Mouse (Mus musculus) heart, adult 2 months (tissue): ENCODE measurements at regions not wholly inside any gene's neighbourhood (a gene's known extent, or its start where the extent isn't known, plus 50 kb on each side); places are given as distances from the start of the nearest gene placed in this dataset.

Experiments used
- DNase-seq, 2 experiments: peaks; one replicate each; pipeline ENCODE4 v3.0.0; 2021
- H3K27ac ChIP-seq: fragments of 200-600 bp; 2 replicates; pipeline ENCODE4 v1.8.1; 2022
- H3K27me3 ChIP-seq: fragments of 200-500 bp; 2 replicates; pipeline ENCODE4 v1.6.1; 2012; ENCODE audit warnings: mild to moderate bottlenecking, low read length, inconsistent platforms, mixed read lengths; ENCODE audit not compliant: control insufficient read depth, insufficient read depth
- H3K36me3 ChIP-seq: fragments of 200-500 bp; 2 replicates; pipeline ENCODE4 v1.6.1; 2012; ENCODE audit warnings: low read length, inconsistent platforms; ENCODE audit not compliant: control insufficient read depth, insufficient read depth
- H3K4me1 ChIP-seq: fragments of 200-500 bp; 2 replicates; pipeline ENCODE4 v1.6.1; 2011; ENCODE audit warnings: low read length; ENCODE audit not compliant: control insufficient read depth, insufficient read depth
- H3K4me3 ChIP-seq: fragments of 200-600 bp; 2 replicates; pipeline ENCODE4 v1.8.1; 2022
- H3K79me2 ChIP-seq: fragments of 200-500 bp; replicated peaks from 2 replicates; pipeline ENCODE4 v1.6.1; 2012; ENCODE audit warnings: mild to moderate bottlenecking, inconsistent platforms, low read length, moderate library complexity, mixed read lengths; ENCODE audit not compliant: control insufficient read depth, insufficient read depth
- H3K9ac ChIP-seq: fragments of 200-500 bp; 2 replicates; pipeline ENCODE4 v1.6.1; 2012; ENCODE audit warnings: low read depth, mild to moderate bottlenecking, control low read depth, inconsistent platforms, low read length, mixed read lengths
- CTCF ChIP-seq: fragments of 200-600 bp; IDR thresholded peaks from 2 replicates; pipeline ENCODE4 v1.8.1; 2022; ENCODE audit warnings: antibody characterized with exemption, mild to moderate bottlenecking, moderate library complexity
- EP300 ChIP-seq: fragments of 200-500 bp; IDR thresholded peaks from 2 replicates; pipeline ENCODE4 v1.6.1; 2011; ENCODE audit warnings: low read depth, low read length, control low read depth; ENCODE audit not compliant: insufficient read depth
- POLR2A ChIP-seq: fragments of 200-500 bp; IDR thresholded peaks from 2 replicates; pipeline ENCODE4 v1.6.1; 2011; ENCODE audit warnings: mild to moderate bottlenecking, low read depth, low read length, control low read depth; ENCODE audit not compliant: insufficient read depth
- WGBS: fragments of 180-500 bp; shearing (Covaris S2); methylation state at CpG from one replicate; pipeline ENCODE4 v1.1.7; 2018; 5-methylcytosine and 5-hydroxymethylcytosine counted together
- intact Hi-C: fragments of 180-260 bp; cut with DNase I; formaldehyde crosslinking; loops from one replicate; pipeline ENCODE4 v1.15.1; 2025

GRCm38 (mm10) chr13:82264236-82264635 lies 481.4 kb downstream of the Cetn3 start:
- Histone ChIP-seq H3K79me2 (no peaks in the 10 kb centered on the region), H3K9ac (no peak overlapping the region), H3K36me3 (peaks cover 5% of the 10 kb centered on the region), H3K27ac (peak overlapping the region; percentile 40), H3K4me1 (peaks cover 1% of the 10 kb centered on the region), H3K27me3 (no peaks in the 10 kb centered on the region), H3K4me3 (no peak overlapping the region)
- intact Hi-C loops, result no loop called here
- WGBS, result 52% methylated on average over 2 of the region's 2 CpGs
- TF ChIP-seq POLR2A (no peak), CTCF (no peak), EP300 (no peak)
- DNase-seq, result no peak

GRCm38 (mm10) chr13:82265170-82265569 lies 482.3 kb downstream of the Cetn3 start:
- 70% methylated on average over 3 of the region's 3 CpGs for WGBS
- H3K27me3 ChIP-seq, result no peaks in the 10 kb centered on the region
- no peak for TF ChIP-seq CTCF
- TF ChIP-seq POLR2A, result no peak
- TF ChIP-seq EP300, result no peak
- H3K4me1 ChIP-seq, result peaks cover 1% of the 10 kb centered on the region
- intact Hi-C loops, result no loop called here
- H3K79me2 ChIP-seq, result no peaks in the 10 kb centered on the region
- DNase-seq, result no peak
- H3K27ac ChIP-seq, result peak overlapping the region; percentile 36; the same call in 1 of the 2 replicates
- H3K36me3 ChIP-seq, result peaks cover 5% of the 10 kb centered on the region
- no peak overlapping the region for H3K9ac ChIP-seq
- H3K4me3 ChIP-seq, result no peak overlapping the region

DNA sequence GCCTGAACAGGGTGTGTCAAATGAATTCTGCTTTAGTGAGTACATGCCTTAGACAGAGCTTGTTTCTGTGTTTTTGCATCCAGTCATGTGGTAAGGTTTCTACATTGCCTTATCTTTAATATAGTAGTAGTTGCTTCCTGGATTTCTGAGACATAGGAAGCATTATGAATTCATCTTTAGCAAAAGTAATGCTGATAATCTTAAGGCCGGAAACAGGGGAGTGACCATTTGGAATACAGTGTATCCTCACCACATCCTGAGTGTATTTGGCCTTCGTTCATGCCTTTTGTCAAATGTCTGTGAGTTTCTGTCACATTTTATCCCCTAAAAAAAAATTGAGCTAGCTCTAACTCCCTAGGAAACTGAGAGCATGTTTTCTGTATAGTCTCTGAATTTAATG lies 482.9 kb downstream of the Cetn3 start:
- Histone ChIP-seq H3K4me3 (no peak overlapping the region), H3K27me3 (no peaks in the 10 kb centered on the region), H3K9ac (no peak overlapping the region), H3K27ac (no peak overlapping the region; the same call in 1 of the 2 replicates), H3K79me2 (no peaks in the 10 kb centered on the region), H3K4me1 (peaks cover 1% of the 10 kb centered on the region), H3K36me3 (peaks cover 5% of the 10 kb centered on the region)
- no peak for TF ChIP-seq CTCF
- no peak for TF ChIP-seq EP300
- TF ChIP-seq POLR2A, result no peak
- DNase-seq, result no peak
- WGBS, result 41% methylated on average over 2 of the region's 2 CpGs
- intact Hi-C loops, result no loop called here

DNA sequence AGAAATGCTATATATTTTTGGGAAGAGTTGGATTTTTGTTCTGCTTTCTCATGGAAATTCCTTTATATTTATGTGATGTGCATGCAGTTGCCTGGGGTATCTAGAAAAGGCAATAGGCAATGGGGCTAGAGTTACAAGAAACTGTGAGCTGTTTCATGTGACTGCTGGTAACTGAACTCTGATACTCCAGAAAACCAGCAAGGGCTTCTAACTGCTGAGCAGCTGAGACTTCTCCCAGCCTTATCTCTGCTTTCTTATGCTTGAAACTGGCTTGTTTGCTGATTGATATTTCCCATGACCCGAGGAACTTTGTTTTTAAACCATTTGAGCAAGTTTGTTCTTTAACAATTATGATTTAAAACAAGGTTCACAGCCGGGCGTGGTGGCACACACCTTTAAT lies 491.9 kb downstream of the Cetn3 start:
- Histone ChIP-seq H3K79me2 (no peaks in the 10 kb centered on the region), H3K4me1 (no peaks in the 10 kb centered on the region; the same call in 1 of the 2 replicates), H3K36me3 (no peaks in the 10 kb centered on the region), H3K9ac (no peak overlapping the region), H3K27ac (no peak overlapping the region), H3K27me3 (no peaks in the 10 kb centered on the region), H3K4me3 (no peak overlapping the region)
- 56% methylated on average over 3 of the region's 3 CpGs for WGBS
- no peak for DNase-seq
- TF ChIP-seq POLR2A (no peak), EP300 (no peak), CTCF (no peak)
- intact Hi-C loops, result no loop called here

- H3K79me2 ChIP-seq, result no peaks in the 10 kb centered on the region
- no peaks in the 10 kb centered on the region for H3K36me3 ChIP-seq
- H3K27me3 ChIP-seq, result no peaks in the 10 kb centered on the region
- intact Hi-C loops, result no loop called here
- no peak overlapping the region for H3K27ac ChIP-seq
- H3K4me1 ChIP-seq, result no peaks in the 10 kb centered on the region; the same call in 1 of the 2 replicates
- TF ChIP-seq POLR2A, result no peak
- DNase-seq, result no peak
- no peak overlapping the region for H3K4me3 ChIP-seq
- WGBS, result 64% methylated on average over 3 of the region's 3 CpGs
- no peak overlapping the region for H3K9ac ChIP-seq
Measured at GRCm38 (mm10) chr13:82276001-82276400, 493.1 kb downstream of the Cetn3 start.

DNA sequence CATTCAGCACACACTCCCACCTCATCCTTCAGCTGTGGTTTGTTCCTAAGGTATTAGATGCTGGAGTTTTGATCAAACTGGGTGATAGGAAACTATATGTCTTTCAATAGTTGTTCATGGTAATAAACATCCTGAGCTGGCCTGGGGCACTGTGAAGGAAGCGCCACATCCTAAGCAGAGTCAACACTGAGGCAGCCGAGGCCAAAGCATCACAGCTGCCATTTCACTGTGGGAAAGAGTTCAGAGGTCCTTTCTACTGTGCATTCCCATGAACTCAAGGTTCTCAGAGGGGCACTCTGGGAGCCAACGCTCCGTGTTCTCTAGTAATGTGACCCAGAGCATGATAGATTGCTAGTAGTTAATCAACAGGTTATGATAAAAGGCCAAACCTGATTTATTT lies 497.9 kb downstream of the Cetn3 start:
- H3K4me3 ChIP-seq, result no peak overlapping the region
- intact Hi-C loops, result no loop called here
- no peak overlapping the region for H3K9ac ChIP-seq
- H3K79me2 ChIP-seq, result no peaks in the 10 kb centered on the region
- H3K27me3 ChIP-seq, result no peaks in the 10 kb centered on the region
- no peak for DNase-seq
- 74% methylated on average over 4 of the region's 4 CpGs for WGBS
- no peak overlapping the region; the same call in 1 of the 2 replicates for H3K27ac ChIP-seq
- TF ChIP-seq POLR2A (no peak), CTCF (no peak), EP300 (no peak)
- no peaks in the 10 kb centered on the region; the same call in 1 of the 2 replicates for H3K4me1 ChIP-seq
- H3K36me3 ChIP-seq, result no peaks in the 10 kb centered on the region

DNA sequence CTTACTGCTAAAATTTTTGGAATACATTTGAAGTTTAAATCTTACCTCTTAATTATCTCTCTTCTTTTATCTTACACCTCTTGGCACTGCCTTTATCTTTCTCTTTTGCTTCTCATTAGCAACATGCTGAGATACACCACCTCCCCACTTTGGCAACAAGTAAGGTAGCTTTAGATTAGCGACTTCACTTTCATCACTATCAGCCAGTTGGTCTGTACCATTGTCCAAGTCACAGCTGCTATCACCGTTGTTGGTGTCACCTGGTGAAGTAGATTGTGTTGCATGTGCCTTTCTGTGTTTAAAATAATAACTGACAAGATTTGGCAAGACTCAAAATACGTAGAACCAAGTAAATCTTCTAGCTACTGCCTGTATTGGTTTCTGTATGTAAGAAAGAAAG lies 513.0 kb downstream of the Cetn3 start:
- Histone ChIP-seq H3K27me3 (no peaks in the 10 kb centered on the region), H3K27ac (no peak overlapping the region), H3K4me1 (no peaks in the 10 kb centered on the region), H3K9ac (no peak overlapping the region), H3K4me3 (no peak overlapping the region), H3K36me3 (no peaks in the 10 kb centered on the region), H3K79me2 (no peaks in the 10 kb centered on the region)
- DNase-seq, result no peak
- TF ChIP-seq CTCF (no peak), EP300 (no peak), POLR2A (no peak)
- 27% methylated on average over 3 of the region's 3 CpGs for WGBS
- intact Hi-C loops, result no loop called here
